11 mouse cellular contexts compared by ENCODE assay signal in genomic region chr2:26906431-26906830, GRCm38 (mm10).
"Had no signal": no experiment of that assay in that cellular context is flagged by ENCODE, and none has a peak within 500 bp of the region (broad histone marks: within the 10 kb centered on the region; RNA-seq: fewer than 3 reads in every experiment).

No protein-coding gene starts in this region.

- H3K4me3 ChIP-seq: liver, embryonic 15.5 days; midbrain, embryonic 10.5 days; midbrain, embryonic 13.5 days; myocyte; neural tube, embryonic 13.5 days; neural tube, embryonic 15.5 days had no signal

- H3K27me3 ChIP-seq: liver, embryonic 15.5 days; midbrain, embryonic 13.5 days; neural tube, embryonic 13.5 days; neural tube, embryonic 15.5 days had no signal

- H3K27ac ChIP-seq: liver, embryonic 15.5 days; midbrain, embryonic 10.5 days; midbrain, embryonic 13.5 days; neural tube, embryonic 13.5 days; neural tube, embryonic 15.5 days had no signal

- ATAC-seq: midbrain, embryonic 13.5 days; midbrain, embryonic 16.5 days had no signal

- H3K9me3 ChIP-seq: liver, embryonic 15.5 days; midbrain, embryonic 10.5 days; midbrain, embryonic 13.5 days; neural tube, embryonic 13.5 days; neural tube, embryonic 15.5 days had no signal

- DNase-seq: right cerebral cortex, adult 18-20 months; right cerebral cortex, postnatal 25 days; thymus, adult 18-20 months had no signal

- H3K4me2 ChIP-seq: liver, embryonic 15.5 days; lung, embryonic 14.5 days; midbrain, embryonic 13.5 days; neural tube, embryonic 13.5 days; neural tube, embryonic 15.5 days had no signal

- H3K9ac ChIP-seq: liver, embryonic 15.5 days; lung, embryonic 14.5 days; midbrain, embryonic 13.5 days; neural tube, embryonic 13.5 days; neural tube, embryonic 15.5 days had no signal
